Comparison of ENCODE assay signal across 13 mouse cellular contexts in the genomic region with DNA sequence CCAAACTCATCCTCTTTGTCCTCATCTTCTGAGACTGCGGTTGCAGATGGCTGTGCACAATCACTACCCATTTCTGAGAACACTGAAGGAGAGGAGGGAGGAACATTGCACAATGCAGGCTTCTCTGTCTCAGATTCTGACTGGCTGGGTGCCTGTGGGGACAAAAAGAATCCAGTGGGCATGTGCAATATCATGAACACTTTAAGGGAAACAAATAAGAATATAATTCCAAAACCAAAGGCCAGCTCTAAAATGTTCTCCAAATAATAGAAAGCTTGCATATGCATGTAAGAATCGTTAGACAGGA.
DNase-seq lines count a peak whose midpoint lies in the region; ATAC-seq and TF ChIP-seq lines count a peak whose summit lies in the region.
"Had no signal": no experiment of that assay in that cellular context is flagged by ENCODE, and none has a peak within 500 bp of the region (broad histone marks: within the 10 kb centered on the region; RNA-seq: fewer than 3 reads in every experiment).

No protein-coding gene starts in this region.

- no peak for TF ChIP-seq POLR2A in limb, embryonic 14.5 days (IDR thresholded peaks at IDR 0.05; ENCODE audit: borderline replicate concordance, extremely low read depth, insufficient read depth, insufficient read length)

- DNase-seq in adrenal gland, adult 2 months = peak; percentile 16
- no peak for DNase-seq in adrenal gland, postnatal 4 days (ENCODE audit: low spot score in 2 of 2)
- no peak for DNase-seq in kidney, adult 11 months
- DNase-seq in limb, embryonic 14.5 days (ENCODE audit: low spot score) = no peak
- DNase-seq in midbrain, embryonic 10.5 days (ENCODE audit: low spot score) = no peak
- no peak for DNase-seq in forebrain, embryonic 11.5 days (ENCODE audit: low spot score)
- DNase-seq: cerebellum, adult 2 months; kidney, postnatal 14 days; right cerebral cortex, postnatal 14 days had no signal

- H3K4me3 ChIP-seq in kidney, embryonic 16.5 days (ENCODE audit: low read length) = no peak overlapping the region
- H3K4me3 ChIP-seq in brown adipose tissue, adult 24 weeks (ENCODE audit: insufficient read depth, low read depth, low read length) = peak overlapping the region; percentile 42; the same call in 1 of the 2 replicates
- H3K4me3 ChIP-seq in limb, embryonic 14.5 days (replicated peaks; ENCODE audit: low read length) = no peak overlapping the region
- H3K4me3 ChIP-seq in midbrain, embryonic 10.5 days = no peak overlapping the region
- H3K4me3 ChIP-seq in forebrain, embryonic 11.5 days (ENCODE audit: low read depth, low read length) = no peak overlapping the region
- H3K4me3 ChIP-seq: hindbrain, embryonic 10.5 days; stomach, embryonic 15.5 days had no signal

- 0 out of 2 replicates have a peak, but pooled peaks cover 3% of the 10 kb centered on the region for H3K36me3 ChIP-seq in kidney, embryonic 16.5 days (ENCODE audit: insufficient read depth, low read length)
- peaks cover 25% of the 10 kb centered on the region for H3K36me3 ChIP-seq in limb, embryonic 14.5 days (ENCODE audit: control insufficient read depth, insufficient read depth, low read length)
- H3K36me3 ChIP-seq in midbrain, embryonic 10.5 days = peaks cover 52% of the 10 kb centered on the region
- no peaks in the 10 kb centered on the region; the same call in 1 of the 2 replicates for H3K36me3 ChIP-seq in forebrain, embryonic 11.5 days (ENCODE audit: control insufficient read depth, insufficient read depth, low read length)

- H3K9me3 ChIP-seq in kidney, embryonic 16.5 days (ENCODE audit: low read length) = no peaks in the 10 kb centered on the region
- no peaks in the 10 kb centered on the region; the same call in 1 of the 2 replicates for H3K9me3 ChIP-seq in limb, embryonic 14.5 days (ENCODE audit: control insufficient read depth, low read length)
- no peaks in the 10 kb centered on the region for H3K9me3 ChIP-seq in midbrain, embryonic 10.5 days (replicated peaks)
- no peaks in the 10 kb centered on the region for H3K9me3 ChIP-seq in forebrain, embryonic 11.5 days (ENCODE audit: control insufficient read depth, low read length)
- H3K9me3 ChIP-seq: hindbrain, embryonic 10.5 days; stomach, embryonic 15.5 days had no signal

- no peak overlapping the region for H3K9ac ChIP-seq in kidney, embryonic 16.5 days (replicated peaks; ENCODE audit: low read length)
- no peak overlapping the region for H3K9ac ChIP-seq in limb, embryonic 14.5 days (ENCODE audit: low read depth, low read length, severe bottlenecking)
- no peak overlapping the region for H3K9ac ChIP-seq in forebrain, embryonic 11.5 days (ENCODE audit: low read length)
- H3K9ac ChIP-seq: stomach, embryonic 15.5 days had no signal

- ATAC-seq in kidney, embryonic 16.5 days (ENCODE audit: low FRiP score, low TSS enrichment) = peak; percentile 19; the same call in 1 of the 2 replicates
- no peak for ATAC-seq in limb, embryonic 14.5 days (ENCODE audit: low FRiP score, low read depth)
- ATAC-seq in forebrain, embryonic 11.5 days (replicated peaks; ENCODE audit: low FRiP score) = no peak

- peak overlapping the region; percentile 53; the same call in 1 of the 2 replicates for H3K27ac ChIP-seq in kidney, embryonic 16.5 days (ENCODE audit: low read length)
- peak overlapping the region; percentile 50; the same call in 1 of the 2 replicates for H3K27ac ChIP-seq in brown adipose tissue, adult 24 weeks (replicated peaks; ENCODE audit: low read depth, low read length)
- H3K27ac ChIP-seq in limb, embryonic 14.5 days (replicated peaks; ENCODE audit: low read depth, low read length) = peak overlapping the region; percentile 67
- no peak overlapping the region for H3K27ac ChIP-seq in midbrain, embryonic 10.5 days (replicated peaks)
- H3K27ac ChIP-seq in forebrain, embryonic 11.5 days (ENCODE audit: low read depth, low read length) = no peak overlapping the region
- H3K27ac ChIP-seq: hindbrain, embryonic 10.5 days; stomach, embryonic 15.5 days had no signal

- no peaks in the 10 kb centered on the region for H3K27me3 ChIP-seq in kidney, embryonic 16.5 days (ENCODE audit: insufficient read depth, low read length)
- no peaks in the 10 kb centered on the region for H3K27me3 ChIP-seq in limb, embryonic 14.5 days (ENCODE audit: control insufficient read depth, insufficient read depth, low read length)
- no peaks in the 10 kb centered on the region for H3K27me3 ChIP-seq in midbrain, embryonic 10.5 days (ENCODE audit: low read depth, poor library complexity, severe bottlenecking)
- no peaks in the 10 kb centered on the region for H3K27me3 ChIP-seq in forebrain, embryonic 11.5 days (ENCODE audit: control insufficient read depth, insufficient read depth, low read length)
- H3K27me3 ChIP-seq: stomach, embryonic 15.5 days had no signal

- WGBS in kidney, embryonic 16.5 days = 60% methylated on average over 2 of the region's 2 CpGs
- 68% methylated on average over 2 of the region's 2 CpGs for WGBS in limb, embryonic 14.5 days
- WGBS in midbrain, embryonic 10.5 days = 88% methylated on average over 2 of the region's 2 CpGs
- 74% methylated on average over 2 of the region's 2 CpGs for WGBS in forebrain, embryonic 11.5 days

- no peak overlapping the region for H3K4me2 ChIP-seq in kidney, embryonic 16.5 days (replicated peaks; ENCODE audit: low read depth, low read length)
- no peak overlapping the region for H3K4me2 ChIP-seq in limb, embryonic 14.5 days (replicated peaks; ENCODE audit: low read depth, low read length, severe bottlenecking)
- no peak overlapping the region for H3K4me2 ChIP-seq in forebrain, embryonic 11.5 days (ENCODE audit: low read depth, low read length, severe bottlenecking)
- H3K4me2 ChIP-seq: stomach, embryonic 15.5 days had no signal

- peaks cover 12% of the 10 kb centered on the region for H3K4me1 ChIP-seq in kidney, embryonic 16.5 days (ENCODE audit: insufficient read depth, low read length)
- H3K4me1 ChIP-seq in brown adipose tissue, adult 24 weeks (ENCODE audit: control insufficient read depth, insufficient read depth, insufficient read length, low read length) = 0 out of 2 replicates have a peak, but pooled peaks cover 2% of the 10 kb centered on the region
- peaks cover 26% of the 10 kb centered on the region for H3K4me1 ChIP-seq in limb, embryonic 14.5 days (ENCODE audit: control insufficient read depth, insufficient read depth, low read length)
- H3K4me1 ChIP-seq in midbrain, embryonic 10.5 days = no peaks in the 10 kb centered on the region
- peaks cover 3% of the 10 kb centered on the region; the same call in 1 of the 2 replicates for H3K4me1 ChIP-seq in forebrain, embryonic 11.5 days (replicated peaks; ENCODE audit: control insufficient read depth, insufficient read depth, low read length)
- H3K4me1 ChIP-seq: hindbrain, embryonic 10.5 days; stomach, embryonic 15.5 days had no signal

Comparison
In these comparisons a context has a peak if more than half of its experiments do, and no peak if none do; other contexts are left out.
1. H3K27ac ChIP-seq: peak in kidney, embryonic 16.5 days (single experiment), brown adipose tissue, adult 24 weeks (single experiment) and limb, embryonic 14.5 days (single experiment); none in midbrain, embryonic 10.5 days (single experiment) and forebrain, embryonic 11.5 days (single experiment).